Mouse (Mus musculus) kidney, adult 2 months (tissue): ENCODE results near the gene Avpi1. TPM values are rescaled to one million over a fixed set of nuclear protein-coding genes. Genes with fewer than 3 reads are reported as not detected.
"Not testable (repeated sequence)": the region's sequence is repeated elsewhere in the genome, so short reads cannot be mapped to it uniquely, and the experiment has no call there.

Experiments
- DNase-seq: peaks from one replicate; pipeline ENCODE4 v3.0.0; 2021
- H3K27ac ChIP-seq: fragments of 200-500 bp; 2 replicates; pipeline ENCODE4 v1.5.1; 2012; ENCODE audit warnings: low read depth, low read length, control low read depth, inconsistent platforms; ENCODE audit not compliant: insufficient read depth
- H3K27me3 ChIP-seq: fragments of 200-500 bp; replicated peaks from 2 replicates; pipeline ENCODE4 v1.6.1; 2012; ENCODE audit warnings: mild to moderate bottlenecking, moderate library complexity, low read length, inconsistent platforms; ENCODE audit not compliant: control insufficient read depth, insufficient read depth
- H3K36me3 ChIP-seq: fragments of 200-500 bp; 2 replicates; pipeline ENCODE4 v1.6.1; 2012; ENCODE audit warnings: mild to moderate bottlenecking, moderate library complexity, low read length, inconsistent platforms; ENCODE audit not compliant: control insufficient read depth, insufficient read depth
- H3K4me1 ChIP-seq: fragments of 200-500 bp; 2 replicates; pipeline ENCODE4 v1.6.1; 2011; ENCODE audit warnings: low read length; ENCODE audit not compliant: control insufficient read depth, insufficient read depth
- H3K4me3 ChIP-seq: fragments of 200-500 bp; 2 replicates; pipeline ENCODE4 v1.5.1; 2011; ENCODE audit warnings: mild to moderate bottlenecking, low read depth, low read length, control low read depth; ENCODE audit not compliant: insufficient read depth
- CTCF ChIP-seq: fragments of 200-500 bp; conservative IDR thresholded peaks from 2 replicates; pipeline ENCODE4 v1.5.1; 2011; ENCODE audit warnings: low read depth, mild to moderate bottlenecking, control low read depth, low read length, moderate library complexity, mixed read lengths; ENCODE audit not compliant: insufficient read depth, insufficient read length
- POLR2A ChIP-seq: fragments of 200-500 bp; IDR thresholded peaks from one replicate; pipeline ENCODE4 v1.6.1; 2011; ENCODE audit warnings: low read depth, low read length, control low read depth
- WGBS: fragments of 180-500 bp; shearing (Covaris S2); methylation state at CpG from one replicate; pipeline ENCODE4 v1.1.7; 2018; 5-methylcytosine and 5-hydroxymethylcytosine counted together
- polyA plus RNA-seq: library from polyadenylated mRNA; depleted of rRNA; stranded (reverse); fragments of >200 nt; gene quantifications from 2 replicates; pipeline ENCODE4 v1.2.3, GENCODE M21; 2012

Gene Avpi1
- polyA plus RNA-seq, 1 experiment = 19.5 TPM

DNA sequence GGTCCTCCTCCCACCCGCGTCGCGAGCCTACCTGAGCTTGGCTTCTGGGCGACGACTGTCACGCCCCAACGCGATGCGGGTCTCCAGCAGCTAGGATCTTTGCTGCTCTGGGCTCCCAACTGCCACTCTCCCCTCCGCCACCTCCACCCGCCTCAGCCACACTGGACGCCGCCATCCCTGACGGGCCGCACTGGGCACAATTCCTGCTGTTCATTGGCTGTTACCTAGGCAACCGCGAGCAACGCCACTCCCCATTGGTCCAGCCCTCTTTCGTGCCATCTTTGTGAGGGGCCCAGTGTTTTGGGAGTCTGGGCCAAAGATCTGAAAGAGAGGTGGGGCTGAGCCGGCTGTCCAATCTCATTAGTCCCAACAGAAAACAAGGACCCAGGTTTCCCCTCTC is 42.7 kb downstream of the Avpi1 start, which contains the start of gene Morn4:
Gene Morn4, minus strand, starts transcription at position 192 of the 400 bp plus-strand sequence.
- peak; percentile 94 for DNase-seq
- peaks cover 8% of the 10 kb centered on the region for H3K4me1 ChIP-seq
- H3K4me3 ChIP-seq = peak within 1 kb of the TSS; percentile 61
- H3K36me3 ChIP-seq = no peaks in the 10 kb centered on the region
- no peak within 1 kb of the TSS for H3K27ac ChIP-seq
- H3K27me3 ChIP-seq = no peaks in the 10 kb centered on the region
- TF ChIP-seq CTCF = no peak
- TF ChIP-seq POLR2A = no peak
- WGBS = under 1% methylated on average over 21 of the region's 21 CpGs

DNA sequence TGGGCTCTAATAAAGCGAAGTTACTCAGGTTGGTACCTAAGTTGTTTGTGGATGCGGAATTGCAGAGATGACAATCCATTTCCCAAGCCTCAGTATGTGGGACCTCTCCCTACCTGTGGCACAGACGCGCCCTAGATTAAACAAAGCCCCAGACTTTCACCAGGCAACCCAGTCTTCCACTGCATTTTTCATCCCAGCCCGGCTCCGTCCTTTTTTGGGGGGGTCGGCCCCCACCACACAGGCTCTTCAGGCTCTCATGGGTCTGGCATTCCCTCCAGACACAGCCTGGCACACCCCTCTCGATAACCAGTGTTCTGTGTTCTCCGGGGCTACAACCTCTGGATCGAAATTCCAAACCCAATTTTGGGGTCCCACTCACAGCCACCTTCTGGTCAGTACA is 43.2 kb downstream of the Avpi1 start:
- 11% methylated on average over 10 of the region's 10 CpGs for WGBS
- no peak for DNase-seq
- Histone ChIP-seq H3K4me1 (peaks cover 6% of the 10 kb centered on the region), H3K36me3 (no peaks in the 10 kb centered on the region), H3K27me3 (no peaks in the 10 kb centered on the region), H3K27ac (no peak overlapping the region), H3K4me3 (peak overlapping the region; percentile 61)
- TF ChIP-seq CTCF = no peak
- TF ChIP-seq POLR2A = no peak

DNA sequence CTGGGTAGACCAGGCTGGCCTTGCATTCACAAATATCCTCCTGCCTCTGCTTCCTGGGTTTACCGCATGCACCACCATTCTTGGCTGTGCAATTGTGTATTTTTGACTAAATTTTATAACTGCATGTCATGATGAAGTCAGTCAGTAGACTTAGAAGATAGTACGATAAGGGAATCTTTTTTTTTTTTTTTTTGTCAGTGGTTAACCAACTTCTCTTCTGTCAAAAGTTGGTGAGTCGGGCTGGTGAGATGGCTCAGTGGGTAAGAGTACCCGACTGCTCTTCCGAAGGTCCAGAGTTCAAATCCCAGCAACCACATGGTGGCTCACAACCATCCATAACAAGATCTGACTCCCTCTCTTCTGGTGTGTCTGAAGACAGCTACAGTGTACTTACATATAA is 47.2 kb downstream of the Avpi1 start:
- H3K4me3 ChIP-seq, H3K36me3 ChIP-seq, H3K27me3 ChIP-seq, H3K27ac ChIP-seq, DNase-seq, H3K4me1 ChIP-seq: not testable (repeated sequence)
- WGBS = 77% methylated on average over 5 of the region's 5 CpGs

DNA sequence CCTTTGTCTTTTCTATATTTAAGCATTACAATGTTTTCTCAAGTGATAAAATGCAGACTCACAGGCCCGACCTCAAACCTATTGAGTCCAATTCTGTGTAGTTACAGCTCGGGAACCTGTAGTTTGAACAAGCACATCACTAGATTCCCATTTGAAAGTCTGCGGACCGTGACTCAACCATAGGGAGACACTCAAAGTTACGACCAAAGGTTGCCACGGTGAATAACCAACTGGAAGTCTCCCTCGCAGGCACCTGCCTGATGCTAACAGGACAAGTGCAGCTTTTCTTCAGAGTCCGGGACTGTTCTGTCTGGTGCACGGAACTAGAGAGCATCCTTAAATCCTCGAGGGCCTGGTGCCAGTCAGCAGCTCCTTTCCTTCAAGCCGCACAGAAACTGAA is 48.4 kb downstream of the Avpi1 start:
- Histone ChIP-seq H3K4me3 (no peak overlapping the region), H3K27ac (no peak overlapping the region), H3K4me1 (peaks cover 11% of the 10 kb centered on the region), H3K27me3 (no peaks in the 10 kb centered on the region), H3K36me3 (no peaks in the 10 kb centered on the region)
- peak; percentile 75 for DNase-seq
- WGBS = 39% methylated on average over 11 of the region's 11 CpGs
- TF ChIP-seq CTCF (no peak), POLR2A (no peak)

DNA sequence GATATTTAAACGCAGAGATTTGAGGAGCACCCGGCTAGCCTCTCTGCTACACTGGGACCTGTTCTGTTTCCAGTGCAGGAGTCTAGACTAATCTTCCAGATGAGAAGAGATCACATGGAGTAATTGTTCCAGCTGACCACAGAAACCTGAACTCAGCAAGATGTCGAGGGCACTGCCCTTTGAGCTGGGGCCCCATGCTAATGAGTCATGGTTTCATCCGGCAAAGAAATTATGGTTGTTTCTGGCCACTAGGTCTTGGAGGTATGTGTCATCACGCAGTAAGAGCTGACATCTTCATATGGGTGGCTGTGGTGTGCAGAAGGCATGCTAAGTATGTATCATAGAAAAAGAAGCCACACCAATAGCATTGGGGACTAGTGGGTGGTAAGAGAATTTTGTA is 48.9 kb downstream of the Avpi1 start:
- peak; percentile 79 for DNase-seq
- no peak for TF ChIP-seq POLR2A
- TF ChIP-seq CTCF = no peak
- H3K27ac ChIP-seq = no peak overlapping the region
- H3K27me3 ChIP-seq = no peaks in the 10 kb centered on the region
- no peak overlapping the region for H3K4me3 ChIP-seq
- H3K36me3 ChIP-seq = no peaks in the 10 kb centered on the region
- WGBS = 46% methylated on average over 5 of the region's 5 CpGs
- H3K4me1 ChIP-seq = peaks cover 11% of the 10 kb centered on the region

DNA sequence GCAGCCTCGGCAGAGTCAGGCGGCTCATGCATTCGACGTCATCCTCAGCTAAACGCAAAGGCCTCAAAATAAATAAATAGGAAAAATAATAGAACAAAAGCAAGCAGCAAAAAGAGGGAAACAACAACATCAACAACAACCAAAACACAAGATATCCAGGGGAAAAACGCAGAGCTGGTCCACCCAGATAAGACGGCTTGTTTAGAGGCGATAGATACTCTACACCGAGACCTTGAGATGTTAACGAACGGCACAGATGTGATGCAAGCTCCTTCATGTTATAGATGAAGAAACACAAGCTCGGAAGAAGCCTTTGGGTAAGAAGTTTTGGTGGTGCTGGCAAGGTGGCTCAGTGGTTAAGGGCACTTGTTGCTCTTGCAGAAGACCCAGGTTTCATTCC is 49.9 kb downstream of the Avpi1 start:
- H3K4me3 ChIP-seq = no peak overlapping the region
- no peaks in the 10 kb centered on the region for H3K36me3 ChIP-seq
- peaks cover 11% of the 10 kb centered on the region for H3K4me1 ChIP-seq
- no peak overlapping the region for H3K27ac ChIP-seq
- H3K27me3 ChIP-seq = no peaks in the 10 kb centered on the region
- TF ChIP-seq POLR2A (no peak), CTCF (no peak)
- WGBS = 94% methylated on average over 12 of the region's 12 CpGs
- DNase-seq = no peak

DNA sequence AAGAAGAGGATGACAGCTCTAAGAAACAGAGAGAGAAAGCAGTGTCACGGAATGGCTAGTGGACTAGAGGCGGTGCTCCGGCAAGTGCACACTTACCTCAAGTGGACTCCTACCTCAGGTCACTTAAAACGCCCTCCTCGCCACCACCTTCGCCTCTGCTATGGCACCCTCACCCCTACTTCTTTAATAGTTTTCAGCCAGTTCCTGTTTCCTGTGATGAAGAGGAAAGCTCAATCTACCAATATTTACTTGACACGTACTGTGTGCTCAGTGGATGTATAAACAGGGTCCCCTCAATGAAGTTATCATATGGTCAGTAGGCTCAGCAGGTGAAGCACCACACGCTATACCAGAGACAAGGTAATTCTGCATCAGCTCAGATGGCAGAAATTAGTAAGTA is 50.3 kb downstream of the Avpi1 start:
- TF ChIP-seq CTCF (no peak), POLR2A (no peak)
- Histone ChIP-seq H3K4me1 (peaks cover 11% of the 10 kb centered on the region), H3K27ac (no peak overlapping the region), H3K4me3 (no peak overlapping the region), H3K36me3 (no peaks in the 10 kb centered on the region), H3K27me3 (no peaks in the 10 kb centered on the region)
- no peak for DNase-seq
- 86% methylated on average over 8 of the region's 8 CpGs for WGBS

DNA sequence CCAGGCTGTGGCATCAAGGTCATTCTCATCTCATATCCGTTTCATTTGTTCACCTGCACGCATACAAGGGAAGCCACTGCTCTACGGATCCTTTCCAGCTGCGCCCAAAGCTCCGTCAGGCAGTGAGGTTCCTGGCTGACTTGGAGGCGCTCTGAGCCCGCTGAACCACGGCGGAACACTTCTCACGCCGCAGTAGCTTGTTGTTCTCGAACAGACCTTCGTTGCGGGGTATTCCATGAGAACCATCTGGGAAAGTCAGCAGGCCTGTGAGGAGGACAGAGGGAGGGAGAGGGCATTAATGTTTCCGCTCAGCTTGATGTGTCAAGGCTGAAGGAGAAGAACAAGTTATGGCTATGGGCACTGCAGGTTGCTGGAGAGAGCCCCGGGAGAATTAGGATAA is 52.9 kb downstream of the Avpi1 start:
- Histone ChIP-seq H3K27ac (no peak overlapping the region), H3K27me3 (no peaks in the 10 kb centered on the region), H3K4me3 (no peak overlapping the region), H3K36me3 (no peaks in the 10 kb centered on the region), H3K4me1 (peaks cover 21% of the 10 kb centered on the region)
- WGBS = 73% methylated on average over 16 of the region's 16 CpGs
- no peak for TF ChIP-seq POLR2A
- no peak for TF ChIP-seq CTCF
- no peak for DNase-seq
